Comparison of ENCODE assay signal across 26 mouse cellular contexts in genomic region chr1:90406663-90407062, GRCm38 (mm10).
DNase-seq lines count a peak whose midpoint lies in the region; ATAC-seq lines count a peak whose summit lies in the region.
"Had no signal": no experiment of that assay in that cellular context is flagged by ENCODE, and none has a peak within 500 bp of the region (broad histone marks: within the 10 kb centered on the region; RNA-seq: fewer than 3 reads in every experiment).

No protein-coding gene starts in this region.

- no peak for DNase-seq in limb, embryonic 10.5 days (ENCODE audit: low spot score)
- DNase-seq in layer of hippocampus, adult 18-20 months (ENCODE audit: low spot score in 2 of 2) = peak; percentile 45 to 74
- peak; percentile 27 to 38 for DNase-seq in layer of hippocampus, adult 8-10 months (ENCODE audit: low spot score in 2 of 2)
- peak; percentile 14 for DNase-seq in lung, postnatal 25 days (ENCODE audit: low spot score)
- no peak for DNase-seq in adrenal gland, adult 18-20 months (ENCODE audit: low spot score in 2 of 2)
- DNase-seq in adrenal gland, postnatal 25 days = no peak
- DNase-seq: adrenal gland, adult 8-10 months; B cell, adult 2 months; cerebellum, adult 11-12 months; cerebellum, postnatal 10 days; heart, postnatal 14 days; kidney, adult 8-10 months; kidney, postnatal 4 days; liver, postnatal 0 days; retina, postnatal 1 day; right cerebral cortex, postnatal 14 days; thymus, postnatal 4 days had no signal

- H3K9me3 ChIP-seq in limb, embryonic 15.5 days = no peaks in the 10 kb centered on the region
- H3K9me3 ChIP-seq in limb, embryonic 10.5 days (replicated peaks) = no peaks in the 10 kb centered on the region
- H3K9me3 ChIP-seq: hindbrain, embryonic 10.5 days; liver, embryonic 12.5 days; midbrain, embryonic 10.5 days; midbrain, embryonic 15.5 days; neural tube, embryonic 15.5 days had no signal

- peaks cover 5% of the 10 kb centered on the region; the same call in 1 of the 2 replicates for H3K27me3 ChIP-seq in limb, embryonic 15.5 days
- no peaks in the 10 kb centered on the region for H3K27me3 ChIP-seq in limb, embryonic 10.5 days (ENCODE audit: low read depth, poor library complexity, severe bottlenecking)
- H3K27me3 ChIP-seq: liver, embryonic 12.5 days; midbrain, embryonic 15.5 days; neural tube, embryonic 15.5 days had no signal

- no peak for ATAC-seq in limb, embryonic 15.5 days (ENCODE audit: insufficient number of reproducible peaks, low FRiP score, low TSS enrichment, low read depth)
- ATAC-seq: forebrain, embryonic 14.5 days; hindbrain, embryonic 16.5 days; liver, embryonic 12.5 days; liver, postnatal 0 days; midbrain, embryonic 15.5 days had no signal

- WGBS in limb, embryonic 15.5 days = 68% methylated on average over 6 of the region's 6 CpGs
- 79% methylated on average over 6 of the region's 6 CpGs for WGBS in limb, embryonic 10.5 days

- H3K27ac ChIP-seq in limb, embryonic 15.5 days = peak overlapping the region; percentile 43; the same call in 1 of the 2 replicates
- H3K27ac ChIP-seq in limb, embryonic 10.5 days = no peak overlapping the region
- H3K27ac ChIP-seq: hindbrain, embryonic 10.5 days; kidney, postnatal 0 days; liver, embryonic 12.5 days; midbrain, embryonic 10.5 days; midbrain, embryonic 15.5 days; neural tube, embryonic 15.5 days had no signal

- H3K9ac ChIP-seq in limb, embryonic 15.5 days = no peak overlapping the region
- H3K9ac ChIP-seq: liver, embryonic 12.5 days; liver, postnatal 0 days; midbrain, embryonic 15.5 days; neural tube, embryonic 15.5 days had no signal

- H3K4me3 ChIP-seq in limb, embryonic 15.5 days = no peak overlapping the region
- H3K4me3 ChIP-seq in limb, embryonic 10.5 days = no peak overlapping the region
- H3K4me3 ChIP-seq: hindbrain, embryonic 10.5 days; liver, embryonic 12.5 days; midbrain, embryonic 10.5 days; midbrain, embryonic 15.5 days; neural tube, embryonic 15.5 days had no signal

- H3K4me2 ChIP-seq in limb, embryonic 15.5 days = no peak overlapping the region
- H3K4me2 ChIP-seq: liver, embryonic 12.5 days; midbrain, embryonic 15.5 days; neural tube, embryonic 15.5 days had no signal

- no peaks in the 10 kb centered on the region for H3K36me3 ChIP-seq in limb, embryonic 15.5 days
- H3K36me3 ChIP-seq in limb, embryonic 10.5 days = no peaks in the 10 kb centered on the region
- H3K36me3 ChIP-seq: hindbrain, embryonic 10.5 days; liver, embryonic 12.5 days; midbrain, embryonic 10.5 days; midbrain, embryonic 15.5 days; neural tube, embryonic 15.5 days had no signal

- H3K4me1 ChIP-seq in limb, embryonic 15.5 days = peaks cover 10% of the 10 kb centered on the region
- H3K4me1 ChIP-seq in limb, embryonic 10.5 days = peaks cover 18% of the 10 kb centered on the region

Comparison
In these comparisons a context has a peak if more than half of its experiments do, and no peak if none do; other contexts are left out.
1. DNase-seq: peak in layer of hippocampus, adult 18-20 months (2 of 2), layer of hippocampus, adult 8-10 months (2 of 2) and lung, postnatal 25 days (single experiment); none in limb, embryonic 10.5 days (single experiment), adrenal gland, adult 18-20 months (0 of 2) and adrenal gland, postnatal 25 days (single experiment).